Mouse (Mus musculus): ENCODE measurements around the gene Tepp. TPM values are rescaled to one million over a fixed set of nuclear protein-coding genes. Genes with fewer than 3 reads are reported as not detected.

Tepp gene
- not detected for polyA plus RNA-seq (2015; fragmentation: Illumina TruSeq; extraction: RNeasy Lipid Tissue Mini Kit (QIAGEN cat#74804); ENCODE audit: insufficient read depth, low read depth, low replicate concordance)

GRCm38 (mm10) chr8:95310342-95310970, at the start of gene Tepp:
TSS of gene Tepp (plus strand) at chr8:95310566.

GRCm38 (mm10) chr8:95306431-95306830, 3.9 kb upstream of the Tepp start, which contains the start of gene Cngb1:
TSS of gene Cngb1 (minus strand) at chr8:95306585.

GRCm38 (mm10) chr8:95331720-95332436, 21.5 kb downstream of the Tepp start, which contains the start of the genes Zfp319 and Usb1:
TSS of gene Zfp319 (minus strand) at chr8:95331950.
TSS of gene Usb1 (plus strand) at chr8:95332284.

GRCm38 (mm10) chr8:95352151-95352870, 41.9 kb downstream of the Tepp start, which contains the start of gene Mmp15:
TSS of gene Mmp15 (plus strand) at chr8:95352268.

Other genes with a start within 250 kb of the Tepp start
- 3.3 TPM for gene Katnb1, start 229.4 kb upstream of the Tepp start, polyA plus RNA-seq (2015; fragmentation: Illumina TruSeq; extraction: RNeasy Lipid Tissue Mini Kit (QIAGEN cat#74804); ENCODE audit: insufficient read depth, low read depth, low replicate concordance)
- 29.2 TPM for gene Kifc3, start 107.8 kb upstream of the Tepp start, polyA plus RNA-seq (2015; fragmentation: Illumina TruSeq; extraction: RNeasy Lipid Tissue Mini Kit (QIAGEN cat#74804); ENCODE audit: insufficient read depth, low read depth, low replicate concordance)
- gene Cngb1, start 4.0 kb upstream of the Tepp start, polyA plus RNA-seq (2015; fragmentation: Illumina TruSeq; extraction: RNeasy Lipid Tissue Mini Kit (QIAGEN cat#74804); ENCODE audit: insufficient read depth, low read depth, low replicate concordance): 0.13 TPM
- 2.1 TPM for gene Zfp319, start 21.4 kb downstream of the Tepp start, polyA plus RNA-seq (2015; fragmentation: Illumina TruSeq; extraction: RNeasy Lipid Tissue Mini Kit (QIAGEN cat#74804); ENCODE audit: insufficient read depth, low read depth, low replicate concordance)
- 4.9 TPM for gene Usb1, start 21.7 kb downstream of the Tepp start, polyA plus RNA-seq (2015; fragmentation: Illumina TruSeq; extraction: RNeasy Lipid Tissue Mini Kit (QIAGEN cat#74804); ENCODE audit: insufficient read depth, low read depth, low replicate concordance)
- 7.1 TPM for gene Mmp15, start 41.7 kb downstream of the Tepp start, polyA plus RNA-seq (2015; fragmentation: Illumina TruSeq; extraction: RNeasy Lipid Tissue Mini Kit (QIAGEN cat#74804); ENCODE audit: insufficient read depth, low read depth, low replicate concordance)
- 15.2 TPM for gene Cfap20, start 124.3 kb downstream of the Tepp start, polyA plus RNA-seq (2015; fragmentation: Illumina TruSeq; extraction: RNeasy Lipid Tissue Mini Kit (QIAGEN cat#74804); ENCODE audit: insufficient read depth, low read depth, low replicate concordance)
- gene Csnk2a2, start 179.5 kb downstream of the Tepp start, polyA plus RNA-seq (2015; fragmentation: Illumina TruSeq; extraction: RNeasy Lipid Tissue Mini Kit (QIAGEN cat#74804); ENCODE audit: insufficient read depth, low read depth, low replicate concordance): 7.5 TPM
- gene Ccdc113, start 223.5 kb downstream of the Tepp start, polyA plus RNA-seq (2015; fragmentation: Illumina TruSeq; extraction: RNeasy Lipid Tissue Mini Kit (QIAGEN cat#74804); ENCODE audit: insufficient read depth, low read depth, low replicate concordance): not detected

All from pancreas, adult 10 weeks (tissue).